Mouse (Mus musculus) liver, embryonic 14.5 days (tissue): ENCODE data around the gene Kpna2.

Experiments used
- CTCF ChIP-seq: IDR thresholded peaks from 2 replicates; pipeline ENCODE4 v1.5.1; 2016; ENCODE audit warnings: antibody characterized with exemption, low read depth, control low read depth
- EP300 ChIP-seq: IDR thresholded peaks from 2 replicates; pipeline ENCODE4 v1.6.1; 2016; ENCODE audit warnings: antibody characterized with exemption, low read depth

DNA sequence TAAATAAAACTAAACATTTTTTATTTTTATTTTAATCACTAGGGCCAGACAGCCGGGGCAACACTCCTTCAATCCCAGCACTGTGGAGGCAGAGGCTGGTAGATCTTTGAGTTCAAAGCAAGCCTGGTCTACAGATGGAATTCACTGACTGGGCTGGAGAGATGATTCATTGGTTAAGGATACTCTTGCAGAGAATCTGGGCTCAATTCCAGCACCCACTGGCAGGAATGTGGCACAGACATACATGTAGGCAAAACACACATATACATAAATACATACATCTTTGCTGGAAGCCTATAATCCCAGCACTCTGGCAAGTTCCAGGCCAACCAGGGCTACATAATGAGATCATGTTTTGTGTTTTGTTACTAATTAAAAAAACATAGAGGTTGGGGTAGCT lies 6.2 kb upstream of the Kpna2 start:
- TF ChIP-seq CTCF (no peak), EP300 (no peak)
